Mouse (Mus musculus) kidney, postnatal 0 days (tissue): Measurements from ENCODE around the gene Ankrd55. TPM values are rescaled to one million over a fixed set of nuclear protein-coding genes. Genes with fewer than 3 reads are reported as not detected.
A peak's percentile ranks its signal among the peaks of the same experiment; 100 is the strongest.

Experiments used
- ATAC-seq: fragments of 200-750 bp; cut with Nextera tagmentation; replicated peaks from 2 replicates; pipeline ENCODE4 v1.8.0; 2017; ENCODE audit warnings: low read depth, moderate number of reproducible peaks, moderate TSS enrichment, moderate library complexity; ENCODE audit not compliant: low FRiP score
- DNase-seq: peaks from one replicate; pipeline ENCODE4 v3.0.0-alpha.2; 2016; ENCODE audit warnings: low spot score
- H3K27ac ChIP-seq: fragments of 300-500 bp; sonication (generic); 2 replicates; pipeline ENCODE4 v1.5.1; 2014; ENCODE audit warnings: mild to moderate bottlenecking
- H3K27me3 ChIP-seq: fragments of 300-500 bp; sonication (generic); 2 replicates; pipeline ENCODE4 v1.6.1; 2014; ENCODE audit warnings: low read length, mixed read lengths; ENCODE audit not compliant: insufficient read depth
- H3K36me3 ChIP-seq: fragments of 300-500 bp; sonication (generic); 2 replicates; pipeline ENCODE4 v1.6.1; 2014; ENCODE audit warnings: low read length, mixed read lengths; ENCODE audit not compliant: insufficient read depth
- H3K4me1 ChIP-seq: fragments of 300-500 bp; sonication (generic); replicated peaks from 2 replicates; pipeline ENCODE4 v1.6.1; 2014; ENCODE audit warnings: antibody characterized with exemption, low read length, mixed read lengths; ENCODE audit not compliant: insufficient read depth
- H3K4me2 ChIP-seq: fragments of 300-500 bp; sonication (generic); 2 replicates; pipeline ENCODE4 v1.6.1; 2014; ENCODE audit warnings: mild to moderate bottlenecking, low read length, moderate library complexity, mixed read lengths
- H3K4me3 ChIP-seq: fragments of 300-500 bp; sonication (generic); replicated peaks from 2 replicates; pipeline ENCODE4 v1.5.1; 2014; ENCODE audit warnings: low read depth, low read length
- H3K9ac ChIP-seq: fragments of 300-500 bp; sonication (generic); 2 replicates; pipeline ENCODE4 v1.6.1; 2014; ENCODE audit warnings: low read depth, low read length
- H3K9me3 ChIP-seq: fragments of 300-500 bp; sonication (generic); replicated peaks from 2 replicates; pipeline ENCODE4 v1.6.1; 2016; ENCODE audit warnings: low read length, inconsistent platforms, mixed read lengths
- CTCF ChIP-seq: IDR thresholded peaks from 2 replicates; pipeline ENCODE4 v1.5.1; 2016; ENCODE audit warnings: antibody characterized with exemption, low read depth, mild to moderate bottlenecking, moderate library complexity
- WGBS: fragments of 180-500 bp; shearing (Covaris S2); extraction: QIAGEN DNeasy Blood & Tissue Kit; methylation state at CpG from one replicate; pipeline ENCODE4 v1.1.7; 2014; 5-methylcytosine and 5-hydroxymethylcytosine counted together
- polyA plus RNA-seq: library from polyadenylated mRNA; unstranded; fragments of >200 nt; fragmentation: Nextera tagmentation; extraction: Ambion mirVana; gene quantifications from 2 replicates; pipeline ENCODE4 v1.2.1, GENCODE M21; 2015

The Ankrd55 gene
- polyA plus RNA-seq, 1 experiment from 2014 or later, result 0.30 TPM

DNA sequence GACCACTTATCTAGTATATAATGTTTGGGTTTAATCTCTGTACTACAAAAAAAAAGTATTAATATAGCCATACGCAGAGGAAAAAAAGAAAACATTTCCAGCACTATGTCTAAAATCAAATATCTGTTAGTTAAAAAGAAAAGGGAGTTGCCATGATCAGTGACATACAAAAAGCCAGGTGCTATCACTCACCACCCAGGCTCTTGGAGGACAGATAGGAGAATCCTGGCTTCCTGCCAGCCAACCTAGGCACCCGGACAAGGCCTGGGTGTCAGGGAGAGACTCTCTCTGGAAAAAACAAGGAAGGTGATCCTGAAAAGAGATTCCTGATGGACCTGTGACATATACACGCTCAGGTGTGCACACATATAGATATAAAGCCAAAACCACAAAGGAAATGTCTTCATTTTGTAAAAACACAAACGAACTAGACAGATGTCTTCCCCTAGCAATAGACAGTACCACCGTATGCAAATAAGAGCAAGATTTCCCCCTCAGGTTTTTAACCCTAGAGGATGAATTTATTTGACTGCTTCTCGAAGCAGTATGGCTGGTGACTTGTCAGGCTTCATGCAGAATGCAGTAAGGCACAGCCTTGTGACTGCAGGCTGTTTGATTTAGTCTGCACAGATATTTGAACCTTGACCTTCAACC, 553 bp upstream of the Ankrd55 start:
- WGBS, result 48% methylated on average over 6 of the region's 6 CpGs
- peaks cover 11% of the 10 kb centered on the region for H3K4me1 ChIP-seq
- H3K9ac ChIP-seq, result no peak overlapping the region
- no peaks in the 10 kb centered on the region for H3K27me3 ChIP-seq
- H3K36me3 ChIP-seq, result no peaks in the 10 kb centered on the region
- no peak for DNase-seq
- H3K9me3 ChIP-seq, result no peaks in the 10 kb centered on the region
- H3K27ac ChIP-seq, result no peak overlapping the region
- no peak; the same call in 1 of the 2 replicates for ATAC-seq
- H3K4me2 ChIP-seq, result peak overlapping the region; percentile 55
- TF ChIP-seq CTCF, result no peak
- H3K4me3 ChIP-seq, result no peak overlapping the region

DNA sequence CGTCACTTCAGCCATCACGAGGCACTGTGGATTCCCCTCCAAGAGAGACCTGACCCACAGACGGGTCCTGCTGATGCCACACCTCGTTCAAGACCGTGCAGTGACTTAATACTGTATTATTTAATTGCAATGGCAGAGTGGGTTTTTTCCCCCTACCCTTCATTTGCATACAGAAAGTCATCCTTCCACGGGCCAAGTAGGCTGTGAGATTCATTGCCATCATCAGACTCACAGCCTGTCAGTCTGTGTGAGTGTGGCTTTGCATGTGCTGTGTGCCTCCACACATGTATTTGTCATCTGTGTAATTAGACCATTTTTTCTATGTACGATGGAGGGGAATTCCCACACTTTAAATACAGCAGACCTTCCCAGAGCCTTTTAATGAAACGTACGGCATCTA, 1.1 kb downstream of the Ankrd55 start:
- Histone ChIP-seq H3K27ac (no peak overlapping the region), H3K36me3 (no peaks in the 10 kb centered on the region), H3K4me3 (no peak overlapping the region), H3K4me2 (no peak overlapping the region), H3K4me1 (peaks cover 11% of the 10 kb centered on the region), H3K9me3 (no peaks in the 10 kb centered on the region), H3K9ac (no peak overlapping the region), H3K27me3 (no peaks in the 10 kb centered on the region)
- ATAC-seq (no peak), DNase-seq (no peak)
- no peak for TF ChIP-seq CTCF
- WGBS, result 64% methylated on average over 9 of the region's 9 CpGs

DNA sequence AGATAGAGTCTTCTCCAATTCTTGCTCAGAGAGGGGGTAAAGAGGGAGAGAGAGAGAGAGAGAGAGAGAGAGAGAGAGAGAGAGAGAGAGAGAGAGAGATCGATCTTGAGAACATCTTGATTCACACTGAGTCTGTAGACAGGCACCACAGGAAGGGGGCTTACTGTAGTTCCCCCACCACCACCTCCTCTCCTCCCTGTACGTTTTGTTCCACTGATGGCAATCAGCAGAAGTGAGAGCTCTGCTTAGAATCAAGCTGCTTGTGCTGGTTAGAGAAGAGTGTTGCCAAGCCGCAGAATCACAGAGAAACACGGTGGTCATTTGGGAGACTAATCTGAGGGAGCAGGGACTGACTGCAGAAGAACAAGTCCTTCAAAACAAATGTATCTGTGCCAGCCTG, 1.7 kb downstream of the Ankrd55 start:
- no peaks in the 10 kb centered on the region for H3K27me3 ChIP-seq
- DNase-seq, result no peak
- WGBS, result 65% methylated on average over 4 of the region's 4 CpGs
- H3K9ac ChIP-seq, result no peak overlapping the region
- no peak overlapping the region for H3K4me2 ChIP-seq
- TF ChIP-seq CTCF, result no peak
- peaks cover 11% of the 10 kb centered on the region for H3K4me1 ChIP-seq
- H3K9me3 ChIP-seq, result no peaks in the 10 kb centered on the region
- no peak overlapping the region for H3K4me3 ChIP-seq
- no peaks in the 10 kb centered on the region for H3K36me3 ChIP-seq
- no peak for ATAC-seq
- H3K27ac ChIP-seq, result no peak overlapping the region

DNA sequence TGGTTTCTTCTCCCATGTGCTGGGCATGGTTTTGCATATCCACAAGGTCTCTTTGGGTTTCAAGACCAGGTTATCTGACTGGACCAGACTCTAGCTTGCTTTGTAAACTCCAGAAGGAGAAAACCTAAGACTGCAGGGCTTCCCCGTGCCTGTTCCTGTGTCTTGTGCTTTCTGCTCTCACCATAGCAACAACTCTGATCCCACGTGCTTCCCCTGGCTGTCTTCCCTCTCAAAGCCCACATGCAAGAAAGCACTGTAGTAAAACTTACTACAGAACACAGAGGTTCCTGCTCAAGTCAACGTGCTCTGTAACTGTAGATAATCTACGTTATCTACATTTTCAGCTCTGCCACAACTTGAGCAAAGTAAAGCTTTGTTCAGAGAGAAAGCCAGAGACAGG, 4.2 kb downstream of the Ankrd55 start:
- H3K36me3 ChIP-seq, result no peaks in the 10 kb centered on the region
- no peak overlapping the region for H3K4me3 ChIP-seq
- no peak for DNase-seq
- H3K9me3 ChIP-seq, result no peaks in the 10 kb centered on the region
- H3K4me2 ChIP-seq, result no peak overlapping the region
- H3K27me3 ChIP-seq, result no peaks in the 10 kb centered on the region
- H3K4me1 ChIP-seq, result peaks cover 11% of the 10 kb centered on the region
- no peak for ATAC-seq
- TF ChIP-seq CTCF, result no peak
- 62% methylated on average over 4 of the region's 4 CpGs for WGBS
- no peak overlapping the region for H3K9ac ChIP-seq
- H3K27ac ChIP-seq, result no peak overlapping the region

DNA sequence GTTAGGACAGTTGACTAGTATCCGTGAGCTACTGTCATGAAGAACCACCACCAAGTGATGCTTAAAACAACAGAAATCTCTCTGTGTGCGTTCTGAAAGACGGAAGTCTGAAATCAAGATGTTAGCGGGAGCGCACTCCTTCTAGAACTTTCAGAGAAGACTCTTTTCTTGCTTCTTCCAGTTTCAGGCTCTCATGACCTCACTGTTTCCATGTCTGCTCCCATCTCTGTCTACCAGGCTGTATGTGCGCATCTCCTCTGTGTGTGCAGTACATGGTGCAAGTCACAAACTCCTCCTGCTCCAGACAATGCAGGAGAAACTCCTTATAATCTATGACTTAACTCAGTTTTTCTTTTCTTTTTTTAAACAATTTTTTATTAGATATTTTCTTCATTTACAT, 4.8 kb downstream of the Ankrd55 start:
- Histone ChIP-seq H3K27ac (no peak overlapping the region), H3K9ac (no peak overlapping the region), H3K27me3 (no peaks in the 10 kb centered on the region), H3K4me2 (no peak overlapping the region), H3K9me3 (no peaks in the 10 kb centered on the region), H3K4me3 (no peak overlapping the region), H3K4me1 (peaks cover 6% of the 10 kb centered on the region), H3K36me3 (no peaks in the 10 kb centered on the region)
- ATAC-seq (no peak), DNase-seq (no peak)
- 95% methylated on average over 6 of the region's 6 CpGs for WGBS
- TF ChIP-seq CTCF, result no peak

DNA sequence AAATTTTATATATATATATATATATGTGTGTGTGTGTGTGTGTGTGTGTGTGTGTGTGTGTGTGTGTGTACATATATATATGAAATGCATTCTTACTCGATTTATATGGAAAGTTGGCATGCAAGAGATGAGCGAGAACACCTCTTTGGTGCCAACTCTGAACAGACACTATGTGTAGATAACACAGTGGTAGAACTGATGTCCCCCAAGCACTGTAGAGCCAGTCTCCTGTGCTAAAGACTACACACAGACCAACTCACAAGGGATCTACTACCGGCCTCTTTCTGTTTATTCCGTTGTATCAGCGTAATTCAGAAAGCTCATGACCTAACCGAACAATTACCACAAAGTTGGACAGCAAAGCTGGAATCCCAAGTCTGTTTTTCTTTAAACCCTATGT, 6.2 kb downstream of the Ankrd55 start:
- no peak overlapping the region for H3K9ac ChIP-seq
- no peak overlapping the region for H3K4me3 ChIP-seq
- TF ChIP-seq CTCF, result no peak
- WGBS, result 71% methylated on average over 6 of the region's 6 CpGs
- H3K4me2 ChIP-seq, result no peak overlapping the region
- H3K36me3 ChIP-seq, result no peaks in the 10 kb centered on the region
- no peak overlapping the region for H3K27ac ChIP-seq
- no peaks in the 10 kb centered on the region for H3K27me3 ChIP-seq
- ATAC-seq, result no peak
- H3K4me1 ChIP-seq, result no peaks in the 10 kb centered on the region
- H3K9me3 ChIP-seq, result no peaks in the 10 kb centered on the region
- no peak for DNase-seq

DNA sequence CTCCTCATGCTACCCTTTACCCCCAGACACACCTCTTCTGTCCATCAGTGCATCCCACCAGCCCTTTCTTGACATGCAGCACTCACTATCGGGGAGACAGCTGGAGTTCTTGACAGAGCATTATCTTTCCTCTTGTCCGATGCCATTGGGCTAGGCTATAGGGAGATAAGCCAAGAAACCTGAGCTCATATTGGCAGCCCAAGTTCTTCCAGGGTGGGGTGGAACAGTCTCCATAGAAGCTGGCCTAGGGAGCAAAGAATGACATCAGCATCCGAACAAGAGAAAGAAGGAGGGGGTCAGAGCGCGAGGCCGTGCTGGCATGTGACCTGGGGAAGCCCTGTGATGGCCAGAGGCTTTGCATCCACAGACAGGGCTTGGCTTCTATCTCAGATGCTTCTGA, 9.5 kb downstream of the Ankrd55 start:
- TF ChIP-seq CTCF, result no peak
- no peak for ATAC-seq
- no peak overlapping the region for H3K9ac ChIP-seq
- no peaks in the 10 kb centered on the region for H3K27me3 ChIP-seq
- no peaks in the 10 kb centered on the region for H3K9me3 ChIP-seq
- H3K4me3 ChIP-seq, result no peak overlapping the region
- DNase-seq, result no peak
- no peaks in the 10 kb centered on the region for H3K36me3 ChIP-seq
- 90% methylated on average over 6 of the region's 6 CpGs for WGBS
- no peaks in the 10 kb centered on the region for H3K4me1 ChIP-seq
- H3K27ac ChIP-seq, result no peak overlapping the region
- no peak overlapping the region for H3K4me2 ChIP-seq
